Mouse (Mus musculus) kidney, adult 18-20 months (tissue): ENCODE results near the gene Adgrf5.
"Not testable (repeated sequence)": the region's sequence is repeated elsewhere in the genome, so short reads cannot be mapped to it uniquely, and the experiment has no call there.

Experiments
- DNase-seq: peaks from one replicate; pipeline ENCODE4 v3.0.0; 2021

Gene Adgrf5

DNA sequence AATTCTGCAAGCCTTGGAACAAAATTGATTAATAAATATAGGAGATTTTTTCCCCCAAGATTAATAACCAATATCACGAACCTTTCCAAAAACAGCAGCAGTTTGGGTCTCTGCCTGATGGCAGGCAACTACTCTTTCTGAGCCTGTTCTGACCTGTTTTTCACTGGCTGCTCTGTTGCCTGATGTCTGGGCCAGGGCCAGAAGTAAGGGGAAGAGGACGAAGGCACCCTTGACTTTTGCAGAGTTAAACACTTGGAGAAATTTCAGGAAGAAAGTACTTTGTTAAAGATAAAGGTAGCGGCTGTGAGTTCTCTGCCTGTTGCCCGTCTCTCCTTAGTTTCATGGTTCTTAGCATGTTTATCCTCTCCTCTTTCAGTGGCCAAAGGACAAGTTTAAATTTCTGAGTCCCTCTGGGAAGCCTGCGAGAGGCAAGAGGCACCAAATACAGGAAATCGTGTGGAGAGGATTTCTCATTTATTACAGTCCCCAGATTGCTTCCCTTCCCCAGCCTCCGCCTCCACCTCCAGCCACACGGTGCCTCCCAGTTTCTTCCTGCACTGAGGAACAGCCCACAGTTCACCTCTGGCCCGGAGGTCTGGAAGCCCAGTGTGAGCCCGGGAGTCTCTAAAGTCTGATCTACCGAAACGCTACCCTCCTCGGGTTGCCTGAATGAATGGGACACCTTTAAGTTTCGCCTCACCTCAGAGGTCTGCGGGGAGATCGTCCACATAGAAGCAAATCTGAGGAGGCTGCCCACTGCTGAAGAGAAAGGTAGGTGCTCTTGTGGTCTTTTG lies at the start of gene Adgrf5:
Gene Adgrf5, plus strand, starts transcription at position 626 of the 794 bp plus-strand sequence.
- peak; percentile 57 for DNase-seq

- DNase-seq, result no peak
These were observed 34.1 kb upstream of the Adgrf5 start for GRCm38 (mm10) chr17:43325986-43326671.

GRCm38 (mm10) chr17:43326726-43327700 lies 33.2 kb upstream of the Adgrf5 start:
- peak; percentile 60 for DNase-seq

DNA sequence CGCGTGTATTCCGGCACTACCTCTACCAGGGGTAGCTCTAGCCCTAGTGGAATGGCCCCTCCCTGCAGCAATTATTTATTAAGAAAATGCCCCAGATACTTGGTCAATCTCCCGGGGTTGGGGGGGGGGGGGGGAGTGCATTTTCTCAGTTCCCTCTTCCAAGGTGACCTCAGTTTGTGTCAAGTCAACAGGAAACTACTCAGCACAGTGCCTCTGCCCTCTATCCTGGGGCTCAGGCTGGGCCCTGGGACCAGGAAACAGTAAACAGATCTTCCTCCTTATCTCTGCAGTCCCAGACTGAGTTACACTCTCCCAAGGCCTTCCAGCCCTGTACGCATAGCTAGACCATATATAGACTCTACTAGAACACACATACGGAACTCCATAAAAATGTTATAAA lies 32.4 kb upstream of the Adgrf5 start:
- no peak for DNase-seq

DNA sequence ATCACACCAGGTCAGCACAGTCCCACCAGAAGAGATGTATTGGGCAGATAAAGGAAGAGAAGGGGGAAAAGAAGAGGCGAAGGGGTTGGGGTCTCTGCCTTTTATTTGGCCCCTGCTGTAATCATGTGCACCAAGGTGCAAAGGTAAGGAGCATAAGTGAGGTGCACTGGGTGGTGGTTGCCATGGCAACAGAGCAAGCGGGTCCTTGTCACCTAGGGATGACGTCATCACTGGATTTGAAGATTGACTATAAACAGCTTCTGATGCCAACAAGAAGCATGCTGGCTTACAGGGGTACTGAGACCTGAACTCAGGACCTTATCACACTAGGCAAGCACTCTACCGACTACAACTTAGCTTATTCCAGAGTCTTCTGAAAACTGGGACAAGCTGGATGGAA lies 31.0 kb upstream of the Adgrf5 start:
- no peak for DNase-seq

- DNase-seq, result no peak
These were observed 30.5 kb upstream of the Adgrf5 start for GRCm38 (mm10) chr17:43329761-43330183.

- no peak for DNase-seq
These were observed 27.6 kb upstream of the Adgrf5 start for GRCm38 (mm10) chr17:43332686-43333085.

GRCm38 (mm10) chr17:43334074-43334473 lies 26.2 kb upstream of the Adgrf5 start:
- DNase-seq, result no peak

DNA sequence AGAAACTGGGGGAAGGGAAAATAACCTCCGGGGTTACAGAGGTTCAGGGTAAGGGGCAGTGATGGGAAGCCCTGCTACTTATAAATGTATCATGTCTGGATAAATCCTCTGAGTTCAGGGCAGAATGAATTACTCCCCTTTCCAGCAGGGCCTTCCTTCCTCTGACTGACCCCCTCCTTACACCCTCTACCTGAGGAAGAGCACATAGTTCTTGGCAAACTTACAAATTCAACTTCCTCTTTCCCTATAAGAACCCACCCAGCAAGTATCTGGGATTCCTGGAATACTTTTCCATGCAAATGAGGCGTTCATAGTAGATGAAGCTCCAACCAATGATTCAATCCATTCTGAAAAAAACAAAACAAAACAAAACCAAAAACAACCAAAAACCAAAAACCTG lies 22.6 kb upstream of the Adgrf5 start:
- DNase-seq, result no peak

GRCm38 (mm10) chr17:43338279-43338678 lies 22.0 kb upstream of the Adgrf5 start:
- DNase-seq, result no peak

- DNase-seq, result not testable (repeated sequence)
These were observed 13.8 kb upstream of the Adgrf5 start for GRCm38 (mm10) chr17:43346499-43346898.

DNA sequence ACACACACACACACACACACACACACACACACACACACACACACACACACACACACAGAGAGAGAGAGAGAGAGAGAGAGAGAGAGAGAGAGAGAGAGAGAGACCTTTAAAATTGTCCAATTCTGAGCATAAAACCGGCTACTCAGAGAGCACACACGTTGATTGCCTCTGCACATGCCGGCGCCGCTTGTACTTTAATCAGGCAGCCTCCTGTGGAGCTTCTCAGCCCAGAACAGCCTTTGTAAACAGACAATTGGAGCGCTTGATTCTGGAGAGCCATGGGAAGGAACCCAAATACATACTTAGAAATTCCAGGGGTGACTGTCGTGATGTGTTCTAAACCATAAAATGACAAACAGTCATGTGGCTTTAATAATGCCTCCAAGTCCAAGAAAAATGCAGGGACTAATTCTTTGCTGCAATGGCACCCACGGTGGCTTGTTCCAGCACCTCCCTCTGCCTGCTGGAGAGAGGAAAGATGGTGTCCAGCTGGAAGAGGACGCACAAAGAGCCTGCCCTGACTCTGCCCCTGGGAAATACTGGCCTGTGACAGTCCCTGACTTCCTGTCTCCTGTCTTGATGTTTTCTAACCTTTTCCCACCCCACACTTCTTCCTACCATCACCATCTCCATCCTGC lies 2.2 kb upstream of the Adgrf5 start:
- DNase-seq, result no peak

- no peak for DNase-seq
These were observed 770 bp downstream of the Adgrf5 start for GRCm38 (mm10) chr17:43361021-43361420.

- DNase-seq, result no peak
These were observed 2.1 kb downstream of the Adgrf5 start for GRCm38 (mm10) chr17:43362362-43362761.

DNA sequence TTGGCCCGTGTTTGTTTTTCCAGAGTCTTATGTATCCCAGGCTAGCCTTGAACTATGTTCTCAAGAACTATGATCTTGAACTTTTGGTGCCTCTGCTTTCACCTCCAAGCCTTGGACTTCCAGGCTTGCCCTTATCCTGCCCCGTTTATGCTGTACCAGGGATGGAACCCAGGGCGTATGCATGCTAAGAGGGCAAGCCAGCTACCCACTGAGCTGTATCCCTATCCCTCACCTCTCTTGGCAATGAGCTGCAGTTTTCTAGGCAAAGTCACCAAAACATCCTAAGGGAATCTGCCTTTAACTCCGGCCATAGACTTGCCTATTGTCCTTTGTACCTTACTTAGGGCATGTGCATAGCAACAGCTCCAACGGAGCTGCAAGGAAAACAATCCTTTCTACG lies 2.6 kb downstream of the Adgrf5 start:
- no peak for DNase-seq

DNA sequence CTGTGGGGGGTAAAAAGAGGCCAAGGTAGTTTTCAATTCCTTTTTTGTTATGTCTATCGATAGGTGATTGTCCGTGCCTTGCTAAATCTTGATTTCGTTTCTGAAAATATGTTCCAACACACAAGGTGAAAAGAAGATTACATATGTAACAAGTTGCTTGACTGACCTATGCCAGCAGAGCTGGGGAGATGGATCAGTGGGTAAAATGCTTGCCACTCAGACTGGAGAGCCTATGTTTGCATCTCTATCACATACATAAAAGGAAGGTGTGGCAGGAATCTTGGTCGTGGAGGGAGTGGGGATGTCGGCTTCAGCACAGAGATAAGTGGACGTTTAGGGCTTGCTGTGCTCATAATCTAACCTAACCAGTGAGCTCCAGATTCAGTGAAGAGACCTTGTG lies 3.7 kb downstream of the Adgrf5 start:
- DNase-seq, result no peak

GRCm38 (mm10) chr17:43365297-43365696 lies 5.0 kb downstream of the Adgrf5 start:
- no peak for DNase-seq

- DNase-seq, result peak; percentile 36
These were observed 6.2 kb downstream of the Adgrf5 start for GRCm38 (mm10) chr17:43366486-43366885.

DNA sequence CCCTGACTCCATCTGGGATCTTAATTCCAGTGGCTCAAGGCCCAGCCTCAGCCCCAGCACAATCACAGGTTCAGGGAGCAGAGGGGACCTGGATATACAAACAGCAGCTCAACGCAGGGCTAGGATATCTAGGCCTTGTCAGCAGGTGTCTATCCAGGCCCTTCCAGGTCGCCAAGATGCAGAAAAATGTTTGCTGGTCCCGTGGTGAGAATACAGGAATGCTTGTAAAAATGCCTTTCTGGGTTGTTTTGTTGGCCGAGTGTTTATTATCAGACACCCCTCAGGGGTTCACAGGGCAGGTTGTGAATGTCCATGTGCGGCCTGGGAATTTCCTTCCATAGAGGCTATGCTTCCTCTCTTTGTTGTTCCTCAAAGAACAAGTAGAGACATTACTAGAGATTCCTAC lies 7.9 kb downstream of the Adgrf5 start:
- no peak for DNase-seq

- no peak for DNase-seq
These were observed 12.4 kb downstream of the Adgrf5 start for GRCm38 (mm10) chr17:43372604-43373003.

GRCm38 (mm10) chr17:43374020-43374419 lies 13.8 kb downstream of the Adgrf5 start:
- no peak for DNase-seq

DNA sequence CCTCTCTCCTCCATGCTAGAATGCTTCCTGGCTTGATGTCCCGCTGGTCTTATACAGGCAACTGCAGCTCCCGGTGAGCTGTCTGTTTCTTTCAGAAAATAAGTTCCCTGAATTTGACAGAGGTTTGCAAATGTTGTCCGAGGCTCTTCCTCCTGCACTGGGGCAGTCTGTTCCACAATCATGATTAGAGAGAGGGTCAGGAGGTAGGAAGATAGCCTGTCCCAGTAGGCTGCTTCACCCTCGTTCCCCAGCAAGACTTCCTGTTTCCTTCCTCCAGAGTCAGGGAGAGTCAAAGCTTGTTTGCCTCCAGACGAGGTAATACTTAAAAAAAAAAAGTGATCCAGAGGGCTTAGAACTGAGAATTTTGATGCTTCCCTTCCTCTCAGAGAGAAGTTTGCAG lies 16.3 kb downstream of the Adgrf5 start:
- DNase-seq, result no peak

DNA sequence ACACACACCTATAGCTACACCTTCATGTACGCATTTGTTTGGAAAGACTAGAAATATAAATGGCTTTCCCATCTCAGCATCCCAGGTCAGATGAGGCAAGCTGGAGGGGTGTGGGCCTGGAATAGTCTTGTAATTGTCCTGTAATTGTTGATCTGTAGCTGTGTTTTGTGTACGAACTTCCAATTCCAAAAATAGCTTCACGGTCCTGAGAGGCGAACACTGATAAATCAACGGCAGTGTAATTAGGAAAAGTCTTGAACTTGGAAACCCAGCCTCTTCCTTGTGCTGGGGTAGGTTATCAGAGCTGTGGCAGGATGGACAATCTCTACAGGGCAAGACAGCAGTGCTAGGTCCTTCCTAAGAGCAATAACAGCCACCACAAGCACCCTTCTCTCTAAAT lies 18.5 kb downstream of the Adgrf5 start:
- DNase-seq, result no peak
